Mouse (Mus musculus) midbrain, embryonic 10.5 days (tissue): ENCODE measurements at regions not wholly inside any gene's neighbourhood (a gene's known extent, or its start where the extent isn't known, plus 50 kb on each side); places are given as distances from the start of the nearest gene placed in this dataset.

Source experiments
- DNase-seq: peaks from one replicate; pipeline ENCODE4 v3.0.0-alpha.2; 2017; ENCODE audit warnings: low spot score
- H3K27ac ChIP-seq: fragments of 300-500 bp; sonication (generic); replicated peaks from 2 replicates; pipeline ENCODE4 v1.5.1; 2016; ENCODE audit warnings: mild to moderate bottlenecking
- H3K27me3 ChIP-seq: fragments of 300-500 bp; sonication (generic); 2 replicates; pipeline ENCODE4 v1.6.1; 2016; ENCODE audit warnings: low read depth, mild to moderate bottlenecking; ENCODE audit not compliant: poor library complexity, severe bottlenecking
- H3K36me3 ChIP-seq: fragments of 300-500 bp; sonication (generic); 2 replicates; pipeline ENCODE4 v1.6.1; 2016; ENCODE audit warnings: mild to moderate bottlenecking, moderate library complexity
- H3K4me1 ChIP-seq: fragments of 300-500 bp; sonication (generic); 2 replicates; pipeline ENCODE4 v1.6.1; 2016
- H3K4me3 ChIP-seq: fragments of 300-500 bp; sonication (generic); 2 replicates; pipeline ENCODE4 v1.5.1; 2016; ENCODE audit warnings: mild to moderate bottlenecking, moderate library complexity
- H3K9me3 ChIP-seq: fragments of 300-500 bp; sonication (generic); replicated peaks from 2 replicates; pipeline ENCODE4 v1.6.1; 2016; ENCODE audit warnings: mild to moderate bottlenecking
- WGBS: fragments of 180-500 bp; shearing (Covaris S2); methylation state at CpG from one replicate; pipeline ENCODE4 v1.1.7; 2016; 5-methylcytosine and 5-hydroxymethylcytosine counted together

- 11% methylated on average over 15 of the region's 15 CpGs for WGBS
- Histone ChIP-seq H3K36me3 (no peaks in the 10 kb centered on the region), H3K27me3 (0 out of 2 replicates have a peak, but pooled peaks cover 4% of the 10 kb centered on the region), H3K4me3 (peak overlapping the region; percentile 36), H3K9me3 (no peaks in the 10 kb centered on the region), H3K27ac (peak overlapping the region; percentile 75), H3K4me1 (peaks cover 56% of the 10 kb centered on the region)
- peak; percentile 54 for DNase-seq
Observed at GRCm38 (mm10) chr3:132017485-132018261, 67.4 kb upstream of the Dkk2 start.

- Histone ChIP-seq H3K4me3 (no peak overlapping the region), H3K36me3 (no peaks in the 10 kb centered on the region), H3K27me3 (0 out of 2 replicates have a peak, but pooled peaks cover 4% of the 10 kb centered on the region), H3K4me1 (peaks cover 56% of the 10 kb centered on the region), H3K9me3 (no peaks in the 10 kb centered on the region), H3K27ac (no peak overlapping the region)
- DNase-seq, result no peak
- 47% methylated on average over 2 of the region's 2 CpGs for WGBS
Observed at GRCm38 (mm10) chr3:132018505-132018904, 66.6 kb upstream of the Dkk2 start.

GRCm38 (mm10) chr3:132022032-132022431, 63.1 kb upstream of the Dkk2 start:
- H3K9me3 ChIP-seq, result no peaks in the 10 kb centered on the region
- no peak overlapping the region for H3K27ac ChIP-seq
- no peak overlapping the region for H3K4me3 ChIP-seq
- DNase-seq, result no peak
- H3K36me3 ChIP-seq, result no peaks in the 10 kb centered on the region
- 0 out of 2 replicates have a peak, but pooled peaks cover 4% of the 10 kb centered on the region for H3K27me3 ChIP-seq
- 82% methylated on average over 4 of the region's 4 CpGs for WGBS
- peaks cover 26% of the 10 kb centered on the region for H3K4me1 ChIP-seq

GRCm38 (mm10) chr3:132023342-132023741, 61.8 kb upstream of the Dkk2 start:
- Histone ChIP-seq H3K27ac (no peak overlapping the region), H3K27me3 (0 out of 2 replicates have a peak, but pooled peaks cover 4% of the 10 kb centered on the region), H3K36me3 (no peaks in the 10 kb centered on the region), H3K4me3 (no peak overlapping the region), H3K9me3 (no peaks in the 10 kb centered on the region), H3K4me1 (peaks cover 13% of the 10 kb centered on the region)
- WGBS, result 93% methylated on average over 6 of the region's 6 CpGs
- DNase-seq, result no peak

GRCm38 (mm10) chr3:132029112-132029511, 56.0 kb upstream of the Dkk2 start:
- Histone ChIP-seq H3K27ac (no peak overlapping the region), H3K36me3 (no peaks in the 10 kb centered on the region), H3K4me3 (no peak overlapping the region), H3K4me1 (peaks cover 11% of the 10 kb centered on the region), H3K9me3 (no peaks in the 10 kb centered on the region), H3K27me3 (no peaks in the 10 kb centered on the region)
- DNase-seq, result no peak
- WGBS, result 92% methylated on average over 3 of the region's 3 CpGs

- Histone ChIP-seq H3K36me3 (no peaks in the 10 kb centered on the region), H3K27me3 (no peaks in the 10 kb centered on the region), H3K4me3 (no peak overlapping the region), H3K9me3 (no peaks in the 10 kb centered on the region), H3K4me1 (peaks cover 16% of the 10 kb centered on the region), H3K27ac (no peak overlapping the region)
- DNase-seq, result no peak
- 56% methylated on average over 5 of the region's 5 CpGs for WGBS
Observed at GRCm38 (mm10) chr3:132033078-132033713, 51.9 kb upstream of the Dkk2 start.

- no peaks in the 10 kb centered on the region for H3K36me3 ChIP-seq
- H3K4me3 ChIP-seq, result no peak overlapping the region
- WGBS, result 76% methylated on average over 2 of the region's 2 CpGs
Observed at GRCm38 (mm10) chr3:132035176-132035575, 49.9 kb upstream of the Dkk2 start.

More at GRCm38 (mm10) chr3:132035176-132035575, 49.9 kb upstream of the Dkk2 start:
- Histone ChIP-seq H3K4me1 (peaks cover 16% of the 10 kb centered on the region), H3K9me3 (no peaks in the 10 kb centered on the region), H3K27ac (no peak overlapping the region), H3K27me3 (no peaks in the 10 kb centered on the region)
- no peak for DNase-seq
